Mouse (Mus musculus): ENCODE results near the gene B020031M17Rik.
"Not testable (repeated sequence)": the region's sequence is repeated elsewhere in the genome, so short reads cannot be mapped to it uniquely, and the experiment has no call there.

- TF ChIP-seq CTCF (IDR thresholded peaks at IDR 0.05; ENCODE audit: extremely low read depth, insufficient read depth, insufficient read length, insufficient replicate concordance); POLR2A (IDR thresholded peaks at IDR 0.05; ENCODE audit: low read depth, low read length): not testable (repeated sequence)
Observed at GRCm38 (mm10) chr13:119969163-119969562, 18.6 kb upstream of the B020031M17Rik start.

Data from spleen, adult 2 months (tissue).